Mouse (Mus musculus): ENCODE measurements around the gene Igsf9.

- no peak for TF ChIP-seq CTCF (IDR thresholded peaks at IDR 0.05; ENCODE audit: low read depth)
- TF ChIP-seq EP300 (IDR thresholded peaks at IDR 0.05; ENCODE audit: low read depth) = no peak
These were observed 39.2 kb downstream of the Igsf9 start, which contains the start of gene Cfap45 for GRCm38 (mm10) chr1:172520576-172521440.
